ENCODE assay signal across 13 mouse cellular contexts in genomic region chr13:59508584-59508983, GRCm38 (mm10).
DNase-seq lines count a peak whose midpoint lies in the region; ATAC-seq lines count a peak whose summit lies in the region.
"Had no signal": no experiment of that assay in that cellular context is flagged by ENCODE, and none has a peak within 500 bp of the region (broad histone marks: within the 10 kb centered on the region; RNA-seq: fewer than 3 reads in every experiment).

No protein-coding gene starts in this region.

- no peaks in the 10 kb centered on the region for H3K27me3 ChIP-seq in embryonic facial prominence, embryonic 14.5 days (replicated peaks; ENCODE audit: control insufficient read depth, insufficient read depth, low read length)
- H3K27me3 ChIP-seq in embryonic facial prominence, embryonic 10.5 days (replicated peaks; ENCODE audit: low read depth, poor library complexity, severe bottlenecking) = no peaks in the 10 kb centered on the region
- no peaks in the 10 kb centered on the region for H3K27me3 ChIP-seq in lung, embryonic 16.5 days (ENCODE audit: control insufficient read depth, insufficient read depth, low read depth, low read length)
- H3K27me3 ChIP-seq in intestine, embryonic 16.5 days (replicated peaks; ENCODE audit: control insufficient read depth, insufficient read depth, low read length) = no peaks in the 10 kb centered on the region
- no peaks in the 10 kb centered on the region for H3K27me3 ChIP-seq in stomach, embryonic 14.5 days (ENCODE audit: control insufficient read depth, insufficient read depth, low read length)
- no peaks in the 10 kb centered on the region for H3K27me3 ChIP-seq in hindbrain, embryonic 10.5 days (ENCODE audit: insufficient read depth, poor library complexity, severe bottlenecking)

- no peak overlapping the region for H3K27ac ChIP-seq in embryonic facial prominence, embryonic 14.5 days (replicated peaks; ENCODE audit: low read depth, low read length)
- H3K27ac ChIP-seq in embryonic facial prominence, embryonic 10.5 days (replicated peaks) = no peak overlapping the region
- peak overlapping the region; percentile 8 for H3K27ac ChIP-seq in lung, embryonic 16.5 days (ENCODE audit: low read length)
- H3K27ac ChIP-seq in intestine, embryonic 16.5 days (ENCODE audit: low read length) = peak overlapping the region; percentile 31; the same call in 1 of the 2 replicates
- H3K27ac ChIP-seq in stomach, embryonic 14.5 days (ENCODE audit: low read length) = no peak overlapping the region
- H3K27ac ChIP-seq in hindbrain, embryonic 10.5 days = no peak overlapping the region

- DNase-seq in embryonic facial prominence, embryonic 14.5 days (ENCODE audit: low spot score) = peak; percentile 17
- DNase-seq in embryonic facial prominence, embryonic 10.5 days (ENCODE audit: low spot score) = no peak
- no peak for DNase-seq in lung, adult 18-20 months
- no peak for DNase-seq in hindbrain, embryonic 10.5 days (ENCODE audit: low spot score)
- no peak for DNase-seq in embryo, embryonic 10.5 days (ENCODE audit: low spot score)
- DNase-seq: embryo, embryonic 11 days; gastrocnemius, postnatal 36 days; heart, postnatal 4 days; kidney, postnatal 25 days; liver, postnatal 0 days had no signal

- no peak overlapping the region for H3K4me2 ChIP-seq in embryonic facial prominence, embryonic 14.5 days (ENCODE audit: low read depth, low read length)
- no peak overlapping the region for H3K4me2 ChIP-seq in lung, embryonic 16.5 days (ENCODE audit: low read depth, low read length)
- H3K4me2 ChIP-seq in intestine, embryonic 16.5 days (ENCODE audit: low read depth, low read length) = no peak overlapping the region
- no peak overlapping the region for H3K4me2 ChIP-seq in stomach, embryonic 14.5 days (replicated peaks; ENCODE audit: low read depth, low read length)

- no peak overlapping the region for H3K4me3 ChIP-seq in embryonic facial prominence, embryonic 14.5 days (ENCODE audit: low read depth, low read length)
- no peak overlapping the region for H3K4me3 ChIP-seq in embryonic facial prominence, embryonic 10.5 days
- no peak overlapping the region for H3K4me3 ChIP-seq in lung, embryonic 16.5 days (ENCODE audit: low read length)
- H3K4me3 ChIP-seq in intestine, embryonic 16.5 days (ENCODE audit: low read length) = no peak overlapping the region
- no peak overlapping the region for H3K4me3 ChIP-seq in stomach, embryonic 14.5 days (ENCODE audit: low read depth, low read length)
- no peak overlapping the region for H3K4me3 ChIP-seq in hindbrain, embryonic 10.5 days

- H3K4me1 ChIP-seq in embryonic facial prominence, embryonic 14.5 days (ENCODE audit: control insufficient read depth, insufficient read depth, low read length) = peaks cover 4% of the 10 kb centered on the region; the same call in 1 of the 2 replicates
- H3K4me1 ChIP-seq in embryonic facial prominence, embryonic 10.5 days = no peaks in the 10 kb centered on the region
- peaks cover 19% of the 10 kb centered on the region for H3K4me1 ChIP-seq in lung, embryonic 16.5 days (replicated peaks; ENCODE audit: control insufficient read depth, insufficient read depth, low read length)
- H3K4me1 ChIP-seq in intestine, embryonic 16.5 days (ENCODE audit: control insufficient read depth, insufficient read depth, low read length) = 0 out of 2 replicates have a peak, but pooled peaks cover 6% of the 10 kb centered on the region
- peaks cover 3% of the 10 kb centered on the region; the same call in 1 of the 2 replicates for H3K4me1 ChIP-seq in stomach, embryonic 14.5 days (ENCODE audit: control insufficient read depth, insufficient read depth, low read length)
- H3K4me1 ChIP-seq in hindbrain, embryonic 10.5 days (replicated peaks) = no peaks in the 10 kb centered on the region

- no peaks in the 10 kb centered on the region for H3K9me3 ChIP-seq in embryonic facial prominence, embryonic 14.5 days (ENCODE audit: control insufficient read depth, low read length)
- H3K9me3 ChIP-seq in embryonic facial prominence, embryonic 10.5 days = no peaks in the 10 kb centered on the region
- H3K9me3 ChIP-seq in lung, embryonic 16.5 days (ENCODE audit: control insufficient read depth, low read length) = no peaks in the 10 kb centered on the region
- no peaks in the 10 kb centered on the region for H3K9me3 ChIP-seq in intestine, embryonic 16.5 days (ENCODE audit: control insufficient read depth, low read length)
- no peaks in the 10 kb centered on the region for H3K9me3 ChIP-seq in stomach, embryonic 14.5 days (ENCODE audit: control insufficient read depth, low read depth, low read length)
- H3K9me3 ChIP-seq in hindbrain, embryonic 10.5 days = no peaks in the 10 kb centered on the region

- ATAC-seq in embryonic facial prominence, embryonic 14.5 days (ENCODE audit: low read depth) = no peak
- peak; percentile 82 for ATAC-seq in lung, embryonic 16.5 days (ENCODE audit: low read depth)
- ATAC-seq in intestine, embryonic 16.5 days = no peak
- no peak for ATAC-seq in stomach, embryonic 14.5 days (ENCODE audit: insufficient number of reproducible peaks, insufficient read depth, low FRiP score, low read depth)
- ATAC-seq: liver, postnatal 0 days had no signal

- H3K9ac ChIP-seq in embryonic facial prominence, embryonic 14.5 days (ENCODE audit: low read depth, low read length) = no peak overlapping the region
- no peak overlapping the region for H3K9ac ChIP-seq in lung, embryonic 16.5 days (ENCODE audit: low read length)
- no peak overlapping the region for H3K9ac ChIP-seq in intestine, embryonic 16.5 days (ENCODE audit: low read depth, low read length)
- H3K9ac ChIP-seq in stomach, embryonic 14.5 days (replicated peaks; ENCODE audit: low read depth, low read length) = 0 out of 2 replicates have a peak overlapping the region, but pooled peaks have one; percentile 10
- H3K9ac ChIP-seq: liver, postnatal 0 days had no signal

- H3K36me3 ChIP-seq in embryonic facial prominence, embryonic 14.5 days (ENCODE audit: control insufficient read depth, insufficient read depth, low read length) = peaks cover 12% of the 10 kb centered on the region
- H3K36me3 ChIP-seq in embryonic facial prominence, embryonic 10.5 days (replicated peaks) = peaks cover 13% of the 10 kb centered on the region; the same call in 1 of the 2 replicates
- peaks cover 3% of the 10 kb centered on the region for H3K36me3 ChIP-seq in lung, embryonic 16.5 days (ENCODE audit: control insufficient read depth, insufficient read depth, low read length)
- H3K36me3 ChIP-seq in intestine, embryonic 16.5 days (ENCODE audit: control insufficient read depth, insufficient read depth, low read length) = no peaks in the 10 kb centered on the region
- no peaks in the 10 kb centered on the region for H3K36me3 ChIP-seq in stomach, embryonic 14.5 days (ENCODE audit: control insufficient read depth, insufficient read depth, low read length)
- H3K36me3 ChIP-seq in hindbrain, embryonic 10.5 days = peaks cover 16% of the 10 kb centered on the region

- WGBS in embryonic facial prominence, embryonic 14.5 days = 65% methylated on average over 4 of the region's 4 CpGs
- WGBS in embryonic facial prominence, embryonic 10.5 days = 73% methylated on average over 4 of the region's 4 CpGs
- WGBS in lung, embryonic 16.5 days = 44% methylated on average over 4 of the region's 4 CpGs
- WGBS in intestine, embryonic 16.5 days = 48% methylated on average over 4 of the region's 4 CpGs
- WGBS in stomach, embryonic 14.5 days = 49% methylated on average over 4 of the region's 4 CpGs
- 81% methylated on average over 4 of the region's 4 CpGs for WGBS in hindbrain, embryonic 10.5 days

Comparison
In these comparisons a context has a peak if more than half of its experiments do, and no peak if none do; other contexts are left out.
1. H3K27ac ChIP-seq: peak in lung, embryonic 16.5 days (single experiment) and intestine, embryonic 16.5 days (single experiment); none in embryonic facial prominence, embryonic 14.5 days (single experiment), embryonic facial prominence, embryonic 10.5 days (single experiment), stomach, embryonic 14.5 days (single experiment) and hindbrain, embryonic 10.5 days (single experiment).